Mouse (Mus musculus): ENCODE measurements around the gene Zrsr1. TPM values are rescaled to one million over a fixed set of nuclear protein-coding genes. Genes with fewer than 3 reads are reported as not detected.

The Zrsr1 gene
- polyA plus RNA-seq, 1 experiment from 2014 or later: 4.0 TPM

DNA sequence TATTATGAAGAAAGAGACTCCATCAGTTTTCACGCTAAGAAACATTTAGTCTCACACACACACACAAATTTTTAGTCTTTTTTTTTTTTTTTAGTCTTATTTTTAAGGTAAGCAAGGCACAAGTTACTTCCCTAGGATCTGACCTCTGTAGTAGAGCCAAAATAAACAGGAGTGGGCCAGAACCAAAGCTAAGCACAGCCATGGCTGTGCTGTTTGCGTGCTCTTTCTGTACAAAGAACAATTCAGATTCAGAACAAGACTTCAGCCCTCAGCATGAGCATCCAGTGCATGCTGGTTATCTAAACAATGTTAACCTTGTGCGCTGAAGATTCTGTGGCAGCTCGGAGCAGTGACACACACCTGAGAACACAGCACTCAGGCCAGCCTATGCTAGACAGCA is 7.4 kb upstream of the Zrsr1 start:
- Histone ChIP-seq H3K4me2 (ENCODE audit: low read depth, low read length) (no peak overlapping the region), H3K4me3 (ENCODE audit: low read length) (no peak overlapping the region), H3K9ac (ENCODE audit: low read length) (no peak overlapping the region), H3K36me3 (ENCODE audit: control insufficient read depth, insufficient read depth, low read length) (peaks cover 6% of the 10 kb centered on the region; the same call in 1 of the 2 replicates), H3K27me3 (ENCODE audit: control insufficient read depth, insufficient read depth, low read depth, low read length) (no peaks in the 10 kb centered on the region), H3K4me1 (replicated peaks; ENCODE audit: control insufficient read depth, insufficient read depth, low read length) (no peaks in the 10 kb centered on the region), H3K27ac (ENCODE audit: low read length) (no peak overlapping the region), H3K9me3 (ENCODE audit: control insufficient read depth, low read length) (peaks cover 6% of the 10 kb centered on the region)
- ATAC-seq (ENCODE audit: low read depth): no peak
- WGBS: 77% methylated on average over 4 of the region's 4 CpGs

DNA sequence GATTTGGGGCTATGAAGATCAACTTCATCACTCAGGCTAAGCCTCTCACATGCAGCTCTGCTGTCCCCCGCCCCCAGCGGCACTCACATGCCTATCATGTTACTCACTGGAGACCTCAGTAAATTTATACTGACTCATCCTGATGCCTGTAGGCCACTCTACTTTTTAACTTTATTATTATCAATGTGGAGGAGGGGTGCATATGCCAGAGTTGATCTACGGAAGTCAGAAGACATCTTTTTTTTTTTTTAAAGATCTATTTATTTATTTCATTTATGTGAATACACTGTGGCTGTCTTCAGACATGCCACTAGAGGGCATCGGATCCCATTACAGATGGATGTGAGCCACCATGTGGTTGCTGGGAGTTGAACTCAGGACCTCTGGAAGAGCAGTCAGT is 6.3 kb upstream of the Zrsr1 start:
- H3K27ac ChIP-seq (ENCODE audit: low read length): no peak overlapping the region
- H3K4me1 ChIP-seq (replicated peaks; ENCODE audit: control insufficient read depth, insufficient read depth, low read length): no peaks in the 10 kb centered on the region
- no peak overlapping the region for H3K4me3 ChIP-seq (ENCODE audit: low read length)
- peaks cover 6% of the 10 kb centered on the region; the same call in 1 of the 2 replicates for H3K36me3 ChIP-seq (ENCODE audit: control insufficient read depth, insufficient read depth, low read length)
- 82% methylated on average over 4 of the region's 4 CpGs for WGBS
- H3K9ac ChIP-seq (ENCODE audit: low read length): no peak overlapping the region
- H3K9me3 ChIP-seq (ENCODE audit: control insufficient read depth, low read length): peaks cover 6% of the 10 kb centered on the region
- H3K27me3 ChIP-seq (ENCODE audit: control insufficient read depth, insufficient read depth, low read depth, low read length): no peaks in the 10 kb centered on the region
- no peak overlapping the region for H3K4me2 ChIP-seq (ENCODE audit: low read depth, low read length)
- no peak for ATAC-seq (ENCODE audit: low read depth)

DNA sequence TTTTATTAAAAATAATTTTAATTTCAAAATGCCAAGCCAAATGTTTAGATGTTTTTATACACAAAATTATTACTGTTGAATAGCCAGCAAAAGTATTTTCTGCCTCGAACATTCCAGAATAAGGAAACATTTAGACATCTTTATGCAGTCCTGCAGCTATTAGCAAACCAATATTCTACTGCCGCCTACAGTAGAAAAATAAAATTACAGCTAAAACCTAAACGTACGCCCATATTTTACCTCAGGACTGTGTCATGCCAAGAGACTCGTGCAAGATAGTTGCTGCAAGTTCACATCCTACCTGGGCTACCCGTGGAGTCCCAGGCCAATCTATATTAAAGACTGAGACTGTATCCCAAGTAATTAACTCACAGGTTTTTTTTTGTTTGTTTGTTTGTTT is 2.3 kb upstream of the Zrsr1 start:
- 53% methylated on average over 6 of the region's 6 CpGs for WGBS
- Histone ChIP-seq H3K27ac (ENCODE audit: low read length) (no peak overlapping the region), H3K4me3 (ENCODE audit: low read length) (no peak overlapping the region), H3K36me3 (ENCODE audit: control insufficient read depth, insufficient read depth, low read length) (peaks cover 21% of the 10 kb centered on the region; the same call in 1 of the 2 replicates), H3K27me3 (ENCODE audit: control insufficient read depth, insufficient read depth, low read depth, low read length) (no peaks in the 10 kb centered on the region), H3K9ac (ENCODE audit: low read length) (no peak overlapping the region), H3K4me1 (replicated peaks; ENCODE audit: control insufficient read depth, insufficient read depth, low read length) (peaks cover 5% of the 10 kb centered on the region; the same call in 1 of the 2 replicates), H3K9me3 (ENCODE audit: control insufficient read depth, low read length) (peaks cover 25% of the 10 kb centered on the region), H3K4me2 (ENCODE audit: low read depth, low read length) (no peak overlapping the region)
- no peak for ATAC-seq (ENCODE audit: low read depth)

DNA sequence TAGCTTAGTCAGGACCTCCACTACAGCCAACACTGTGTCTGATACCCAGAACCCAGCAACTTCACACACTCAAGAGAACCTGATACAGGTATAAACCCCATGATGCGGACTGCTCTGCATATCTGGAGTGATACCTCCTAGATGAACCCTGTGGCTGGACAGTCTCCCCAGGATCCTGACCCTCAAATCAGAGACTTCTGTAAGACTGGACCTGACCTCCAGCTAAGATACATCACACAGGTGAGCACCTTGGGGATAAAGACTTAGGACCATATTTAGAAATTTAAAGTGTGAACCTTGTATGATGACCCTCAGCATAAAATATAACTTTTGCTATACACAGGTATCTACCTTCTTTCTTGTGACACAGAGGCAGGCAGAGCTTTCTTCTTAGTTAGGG is 1.3 kb upstream of the Zrsr1 start:
- H3K36me3 ChIP-seq (ENCODE audit: control insufficient read depth, insufficient read depth, low read length): peaks cover 21% of the 10 kb centered on the region; the same call in 1 of the 2 replicates
- WGBS: 92% methylated on average over 1 of the region's 1 CpGs
- H3K4me1 ChIP-seq (replicated peaks; ENCODE audit: control insufficient read depth, insufficient read depth, low read length): peaks cover 8% of the 10 kb centered on the region; the same call in 1 of the 2 replicates
- ATAC-seq (ENCODE audit: low read depth): no peak
- no peak overlapping the region for H3K4me3 ChIP-seq (ENCODE audit: low read length)
- peaks cover 25% of the 10 kb centered on the region for H3K9me3 ChIP-seq (ENCODE audit: control insufficient read depth, low read length)
- no peak overlapping the region for H3K4me2 ChIP-seq (ENCODE audit: low read depth, low read length)
- H3K9ac ChIP-seq (ENCODE audit: low read length): no peak overlapping the region
- H3K27ac ChIP-seq (ENCODE audit: low read length): no peak overlapping the region
- no peaks in the 10 kb centered on the region for H3K27me3 ChIP-seq (ENCODE audit: control insufficient read depth, insufficient read depth, low read depth, low read length)

DNA sequence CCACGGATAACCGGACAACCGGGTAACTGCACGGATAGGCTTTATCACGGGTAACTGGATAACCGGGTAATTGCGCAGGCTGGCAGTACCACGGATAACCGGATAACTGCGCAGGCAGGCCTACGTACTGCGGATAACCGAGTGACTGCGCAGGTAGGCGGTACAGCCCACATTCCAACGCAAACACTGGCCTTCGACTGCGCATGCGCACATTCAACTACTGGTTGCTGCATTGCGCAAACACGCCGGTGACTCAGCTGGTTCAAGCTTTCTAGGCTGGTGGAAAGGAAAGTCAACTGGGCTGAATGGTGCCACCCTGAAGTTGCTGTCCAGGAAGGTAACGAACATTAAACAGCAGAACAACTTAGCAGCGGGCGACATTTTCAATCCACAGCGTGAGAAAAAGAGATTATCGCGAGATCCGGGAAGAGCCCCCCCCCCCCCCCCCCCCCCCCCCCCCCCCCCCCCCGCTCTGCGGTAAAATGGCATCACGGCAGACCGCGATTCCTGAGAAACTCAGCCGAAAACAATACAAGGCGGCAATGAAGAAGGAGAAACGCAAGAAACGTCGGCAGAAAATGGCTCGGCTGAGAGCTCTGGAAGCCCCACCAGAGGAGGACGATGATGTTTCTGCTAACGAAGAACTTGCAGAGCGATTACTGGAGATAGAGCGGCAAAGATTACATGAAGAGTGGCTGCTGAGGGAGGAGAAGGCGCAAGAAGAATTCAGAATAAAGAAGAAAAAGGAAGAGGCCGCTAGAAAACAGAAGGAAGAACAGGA is 1.1 kb downstream of the Zrsr1 start:
- H3K9ac ChIP-seq (ENCODE audit: low read length): peak overlapping the region; percentile 71
- 49% methylated on average over 42 of the region's 46 CpGs for WGBS
- peaks cover 19% of the 10 kb centered on the region for H3K9me3 ChIP-seq (ENCODE audit: control insufficient read depth, low read length)
- ATAC-seq (ENCODE audit: low read depth): peak; percentile 72
- peaks cover 9% of the 10 kb centered on the region; the same call in 1 of the 2 replicates for H3K4me1 ChIP-seq (replicated peaks; ENCODE audit: control insufficient read depth, insufficient read depth, low read length)
- H3K27me3 ChIP-seq (ENCODE audit: control insufficient read depth, insufficient read depth, low read depth, low read length): no peaks in the 10 kb centered on the region
- peaks cover 17% of the 10 kb centered on the region; the same call in 1 of the 2 replicates for H3K36me3 ChIP-seq (ENCODE audit: control insufficient read depth, insufficient read depth, low read length)
- peak overlapping the region; percentile 78 for H3K27ac ChIP-seq (ENCODE audit: low read length)
- H3K4me2 ChIP-seq (ENCODE audit: low read depth, low read length): peak overlapping the region; percentile 71
- H3K4me3 ChIP-seq (ENCODE audit: low read length): peak overlapping the region; percentile 64

DNA sequence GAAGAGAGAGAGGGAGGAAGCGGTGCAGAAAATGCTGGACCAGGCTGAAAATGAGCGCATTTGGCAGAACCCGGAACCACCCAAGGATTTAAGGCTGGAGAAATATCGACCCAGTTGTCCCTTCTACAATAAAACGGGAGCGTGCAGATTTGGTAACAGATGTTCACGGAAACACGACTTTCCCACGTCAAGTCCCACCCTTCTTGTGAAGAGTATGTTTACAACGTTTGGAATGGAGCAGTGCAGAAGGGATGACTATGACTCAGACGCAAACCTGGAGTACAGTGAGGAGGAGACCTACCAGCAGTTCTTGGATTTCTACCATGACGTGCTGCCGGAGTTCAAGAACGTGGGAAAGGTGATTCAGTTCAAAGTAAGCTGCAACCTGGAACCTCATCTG is 1.8 kb downstream of the Zrsr1 start:
- Histone ChIP-seq H3K4me3 (ENCODE audit: low read length) (peak overlapping the region; percentile 64), H3K4me2 (ENCODE audit: low read depth, low read length) (peak overlapping the region; percentile 61), H3K36me3 (ENCODE audit: control insufficient read depth, insufficient read depth, low read length) (peaks cover 17% of the 10 kb centered on the region; the same call in 1 of the 2 replicates), H3K4me1 (replicated peaks; ENCODE audit: control insufficient read depth, insufficient read depth, low read length) (peaks cover 9% of the 10 kb centered on the region; the same call in 1 of the 2 replicates), H3K27me3 (ENCODE audit: control insufficient read depth, insufficient read depth, low read depth, low read length) (no peaks in the 10 kb centered on the region), H3K9ac (ENCODE audit: low read length) (peak overlapping the region; percentile 63), H3K27ac (ENCODE audit: low read length) (peak overlapping the region; percentile 60), H3K9me3 (ENCODE audit: control insufficient read depth, low read length) (peaks cover 19% of the 10 kb centered on the region)
- WGBS: 45% methylated on average over 14 of the region's 14 CpGs
- no peak for ATAC-seq (ENCODE audit: low read depth)

DNA sequence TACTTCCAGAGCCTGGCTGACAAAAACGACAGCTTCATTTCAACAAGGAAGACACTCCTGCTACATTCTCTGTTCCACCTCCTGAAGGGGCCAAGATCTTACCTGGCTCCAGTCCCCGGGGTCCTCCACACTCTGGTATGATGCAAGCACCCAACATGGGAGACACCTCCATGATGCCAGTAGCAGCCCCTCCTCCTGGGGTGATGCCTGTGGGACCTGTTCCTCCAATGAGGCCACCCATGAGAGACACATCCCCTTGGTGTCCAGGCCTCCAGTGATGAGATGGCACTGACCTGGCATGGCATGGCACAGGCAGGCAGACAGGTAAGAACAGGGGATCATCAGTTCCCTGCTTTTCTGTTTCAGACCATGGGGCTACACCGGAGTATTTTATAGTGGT is 6.4 kb downstream of the Zrsr1 start:
- Histone ChIP-seq H3K27me3 (ENCODE audit: control insufficient read depth, insufficient read depth, low read depth, low read length) (no peaks in the 10 kb centered on the region), H3K4me3 (ENCODE audit: low read length) (no peak overlapping the region), H3K36me3 (ENCODE audit: control insufficient read depth, insufficient read depth, low read length) (peaks cover 12% of the 10 kb centered on the region; the same call in 1 of the 2 replicates), H3K9ac (ENCODE audit: low read length) (no peak overlapping the region), H3K27ac (ENCODE audit: low read length) (no peak overlapping the region), H3K4me1 (replicated peaks; ENCODE audit: control insufficient read depth, insufficient read depth, low read length) (peaks cover 16% of the 10 kb centered on the region), H3K9me3 (ENCODE audit: control insufficient read depth, low read length) (peaks cover 3% of the 10 kb centered on the region; the same call in 1 of the 2 replicates), H3K4me2 (ENCODE audit: low read depth, low read length) (no peak overlapping the region)
- no peak for ATAC-seq (ENCODE audit: low read depth)
- 92% methylated on average over 3 of the region's 3 CpGs for WGBS

DNA sequence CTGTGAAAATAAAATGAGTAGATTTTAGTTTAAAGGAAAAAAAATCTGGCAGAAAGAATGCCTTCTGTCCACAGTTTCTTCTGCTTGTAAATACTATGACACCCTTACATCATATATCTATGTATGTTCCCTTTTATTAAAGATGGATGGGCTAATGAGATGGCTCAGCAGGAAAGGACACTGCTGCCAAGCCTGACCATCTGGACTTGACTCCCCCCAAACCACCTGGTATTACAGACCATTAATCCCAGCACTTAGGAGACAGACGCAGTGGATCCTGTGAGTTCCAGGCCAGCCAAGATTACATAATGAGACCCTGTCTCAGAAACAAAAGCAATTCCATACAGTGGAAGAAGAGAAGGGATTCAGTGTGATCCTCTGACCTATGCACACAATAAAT is 6.9 kb downstream of the Zrsr1 start:
- Histone ChIP-seq H3K9me3 (ENCODE audit: control insufficient read depth, low read length) (peaks cover 3% of the 10 kb centered on the region; the same call in 1 of the 2 replicates), H3K4me3 (ENCODE audit: low read length) (no peak overlapping the region), H3K4me1 (replicated peaks; ENCODE audit: control insufficient read depth, insufficient read depth, low read length) (peaks cover 16% of the 10 kb centered on the region), H3K27me3 (ENCODE audit: control insufficient read depth, insufficient read depth, low read depth, low read length) (no peaks in the 10 kb centered on the region), H3K27ac (ENCODE audit: low read length) (no peak overlapping the region), H3K4me2 (ENCODE audit: low read depth, low read length) (no peak overlapping the region), H3K36me3 (ENCODE audit: control insufficient read depth, insufficient read depth, low read length) (peaks cover 11% of the 10 kb centered on the region; the same call in 1 of the 2 replicates), H3K9ac (ENCODE audit: low read length) (no peak overlapping the region)
- 56% methylated on average over 1 of the region's 1 CpGs for WGBS
- ATAC-seq (ENCODE audit: low read depth): no peak

DNA sequence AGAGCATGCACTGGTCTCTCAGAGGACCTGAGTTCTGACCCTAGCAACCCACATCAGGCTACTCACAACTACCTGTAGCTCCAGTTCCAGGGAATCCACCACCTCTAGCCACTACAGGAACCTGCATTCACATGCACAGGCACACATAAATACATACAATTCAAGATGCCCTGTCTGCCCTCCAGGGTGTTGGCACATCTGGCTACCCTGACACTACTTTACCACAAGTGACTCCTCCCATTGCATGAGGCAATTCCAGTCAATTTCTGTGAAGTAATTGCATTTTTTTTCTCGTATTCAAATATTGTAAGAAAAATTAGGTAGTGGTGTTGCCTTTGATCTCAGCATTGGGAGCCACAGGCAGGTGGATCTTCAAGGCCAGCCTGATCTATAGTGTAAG is 7.4 kb downstream of the Zrsr1 start:
- ATAC-seq (ENCODE audit: low read depth): no peak

More for the DNA sequence above, 7.4 kb downstream of the Zrsr1 start:
- WGBS: 77% methylated on average over 1 of the region's 1 CpGs
- Histone ChIP-seq H3K4me3 (ENCODE audit: low read length) (no peak overlapping the region), H3K9me3 (ENCODE audit: control insufficient read depth, low read length) (peaks cover 1% of the 10 kb centered on the region; the same call in 1 of the 2 replicates), H3K4me1 (replicated peaks; ENCODE audit: control insufficient read depth, insufficient read depth, low read length) (peaks cover 13% of the 10 kb centered on the region), H3K27ac (ENCODE audit: low read length) (no peak overlapping the region), H3K9ac (ENCODE audit: low read length) (no peak overlapping the region), H3K27me3 (ENCODE audit: control insufficient read depth, insufficient read depth, low read depth, low read length) (no peaks in the 10 kb centered on the region), H3K4me2 (ENCODE audit: low read depth, low read length) (no peak overlapping the region), H3K36me3 (ENCODE audit: control insufficient read depth, insufficient read depth, low read length) (peaks cover 6% of the 10 kb centered on the region; the same call in 1 of the 2 replicates)

All from lung, embryonic 16.5 days (tissue).